Comparison of ENCODE assay signal across 8 mouse cellular contexts in genomic region chr2:158145528-158146065, GRCm38 (mm10). TPM values are rescaled to one million over a fixed set of nuclear protein-coding genes. Genes with fewer than 3 reads are reported as not detected.
DNase-seq lines count a peak whose midpoint lies in the region; ATAC-seq and TF ChIP-seq lines count a peak whose summit lies in the region.

No protein-coding gene starts in this region.

- WGBS in hindbrain, embryonic 10.5 days: 72% methylated on average over 5 of the region's 5 CpGs
- WGBS in hindbrain, embryonic 16.5 days: 76% methylated on average over 5 of the region's 5 CpGs
- WGBS in hindbrain, embryonic 11.5 days: 70% methylated on average over 5 of the region's 5 CpGs
- WGBS in lung, postnatal 0 days: 41% methylated on average over 5 of the region's 5 CpGs

- H3K4me2 ChIP-seq in hindbrain, embryonic 16.5 days (ENCODE audit: low read length): no peak overlapping the region; the same call in none of the 2 replicates
- peak overlapping the region; percentile 43; the same call in 1 of the 2 replicates for H3K4me2 ChIP-seq in hindbrain, embryonic 11.5 days (replicated peaks; ENCODE audit: low read depth, low read length)
- H3K4me2 ChIP-seq in lung, postnatal 0 days (replicated peaks; ENCODE audit: low read depth, low read length): peak overlapping the region; percentile 70

- H3K36me3 ChIP-seq in hindbrain, embryonic 10.5 days: no peaks in the 10 kb centered on the region
- no peaks in the 10 kb centered on the region for H3K36me3 ChIP-seq in hindbrain, embryonic 16.5 days (ENCODE audit: control insufficient read depth, insufficient read depth, low read length)
- no peaks in the 10 kb centered on the region for H3K36me3 ChIP-seq in hindbrain, embryonic 11.5 days (ENCODE audit: control insufficient read depth, insufficient read depth, low read length)
- H3K36me3 ChIP-seq in lung, postnatal 0 days (ENCODE audit: insufficient read depth, low read length): no peaks in the 10 kb centered on the region

- intact Hi-C loops in left cerebral cortex, postnatal 14 days (cut with DNase I): loop anchor here (5.0 kb wide), 1 partner anchor 38 kb away; no protein-coding TSS in a partner anchor

- H3K9me3 ChIP-seq in hindbrain, embryonic 10.5 days: no peaks in the 10 kb centered on the region; the same call in 1 of the 2 replicates
- no peaks in the 10 kb centered on the region for H3K9me3 ChIP-seq in hindbrain, embryonic 16.5 days (ENCODE audit: control insufficient read depth, low read length)
- no peaks in the 10 kb centered on the region for H3K9me3 ChIP-seq in hindbrain, embryonic 11.5 days (ENCODE audit: control insufficient read depth, low read length)
- H3K9me3 ChIP-seq in lung, postnatal 0 days (ENCODE audit: low read length): no peaks in the 10 kb centered on the region

- peak overlapping the region; percentile 82 for H3K27ac ChIP-seq in hindbrain, embryonic 10.5 days
- H3K27ac ChIP-seq in hindbrain, embryonic 16.5 days (ENCODE audit: low read depth, low read length): no peak overlapping the region
- no peak overlapping the region for H3K27ac ChIP-seq in hindbrain, embryonic 11.5 days (ENCODE audit: low read depth, low read length)
- peak overlapping the region; percentile 63 for H3K27ac ChIP-seq in lung, postnatal 0 days (ENCODE audit: low read length)

- no peak for TF ChIP-seq CTCF in lung, postnatal 0 days (IDR thresholded peaks at IDR 0.05)

- no peak overlapping the region for H3K9ac ChIP-seq in hindbrain, embryonic 16.5 days (ENCODE audit: low read depth, low read length)
- H3K9ac ChIP-seq in hindbrain, embryonic 11.5 days (ENCODE audit: low read depth, low read length): peak overlapping the region; percentile 35; the same call in 1 of the 2 replicates
- peak overlapping the region; percentile 55 for H3K9ac ChIP-seq in lung, postnatal 0 days (replicated peaks; ENCODE audit: low read depth)

- peaks cover 38% of the 10 kb centered on the region for H3K27me3 ChIP-seq in hindbrain, embryonic 10.5 days (ENCODE audit: insufficient read depth, poor library complexity, severe bottlenecking)
- no peaks in the 10 kb centered on the region; the same call in 1 of the 2 replicates for H3K27me3 ChIP-seq in hindbrain, embryonic 16.5 days (replicated peaks; ENCODE audit: control insufficient read depth, insufficient read depth, low read length)
- peaks cover 9% of the 10 kb centered on the region; the same call in 1 of the 2 replicates for H3K27me3 ChIP-seq in hindbrain, embryonic 11.5 days (ENCODE audit: control insufficient read depth, insufficient read depth, low read length)
- H3K27me3 ChIP-seq in lung, postnatal 0 days (replicated peaks; ENCODE audit: insufficient read depth, low read length): no peaks in the 10 kb centered on the region

- TF ChIP-seq EP300 in lung, postnatal 0 days (IDR thresholded peaks at IDR 0.05): no peak

- no peak for ATAC-seq in hindbrain, embryonic 16.5 days
- ATAC-seq in hindbrain, embryonic 11.5 days (ENCODE audit: low FRiP score): no peak
- 0 out of 2 replicates have a peak, but pooled peaks have one; percentile 4 for ATAC-seq in lung, postnatal 0 days
- no peak for ATAC-seq in activated CD4-positive, CD25-positive, alpha-beta regulatory T cell, adult 4 months

- DNase-seq in hindbrain, embryonic 10.5 days (ENCODE audit: low spot score): no peak
- peak; percentile 20 for DNase-seq in NIH3T3 (ENCODE audit: low read depth)
- DNase-seq in hindbrain, embryonic 11.5 days (ENCODE audit: low spot score): no peak
- peak; percentile 49 for DNase-seq in lung, postnatal 0 days (ENCODE audit: low spot score)
- DNase-seq in frontal cortex, postnatal 14 days (ENCODE audit: low spot score in 2 of 2): no peak
- DNase-seq in left cerebral cortex, postnatal 14 days (ENCODE audit: low spot score in 2 of 2): no peak

- H3K4me1 ChIP-seq in hindbrain, embryonic 10.5 days (replicated peaks): peaks cover 49% of the 10 kb centered on the region
- peaks cover 4% of the 10 kb centered on the region for H3K4me1 ChIP-seq in hindbrain, embryonic 16.5 days (ENCODE audit: control insufficient read depth, insufficient read depth, low read depth, low read length)
- H3K4me1 ChIP-seq in hindbrain, embryonic 11.5 days (replicated peaks; ENCODE audit: control insufficient read depth, insufficient read depth, low read length): no peaks in the 10 kb centered on the region
- peaks cover 38% of the 10 kb centered on the region for H3K4me1 ChIP-seq in lung, postnatal 0 days (ENCODE audit: insufficient read depth, low read depth, low read length)

- H3K4me3 ChIP-seq in hindbrain, embryonic 10.5 days: peak overlapping the region; percentile 55
- no peak overlapping the region for H3K4me3 ChIP-seq in hindbrain, embryonic 16.5 days (ENCODE audit: low read length)
- H3K4me3 ChIP-seq in hindbrain, embryonic 11.5 days (ENCODE audit: low read depth, low read length): no peak overlapping the region
- peak overlapping the region; percentile 51 for H3K4me3 ChIP-seq in lung, postnatal 0 days (ENCODE audit: low read depth, low read length)

RNA-seq across cellular contexts. Expression of gene Tgm2, which starts 0.6 kb away (rescaled TPM):
- 7.5 and 10.2 TPM in 2 replicates for polyA plus RNA-seq in hindbrain, embryonic 10.5 days (2016; fragmentation: Nextera tagmentation; extraction: Ambion mirVana)
- 7.9 and 11.4 TPM in 2 replicates for polyA plus RNA-seq in hindbrain, embryonic 16.5 days (2015; fragmentation: Nextera tagmentation; extraction: Ambion mirVana)
- 4.2 and 4.3 TPM in 2 replicates for polyA plus RNA-seq in hindbrain, embryonic 11.5 days (2014; fragmentation: Nextera tagmentation; extraction: Ambion mirVana)
- 97.0 TPM in 2 replicates for polyA plus RNA-seq in lung, postnatal 0 days (2015; fragmentation: Nextera tagmentation; extraction: Ambion mirVana)
- 1 to 10 TPM; 2.1 to 5.4 TPM for polyA plus RNA-seq in activated CD4-positive, CD25-positive, alpha-beta regulatory T cell, adult 4 months (2017; shearing (Covaris generic))
- total RNA-seq in left cerebral cortex, postnatal 14 days (2021): 1 to 10 TPM; 7.1 to 8.3 TPM

Comparison
In these comparisons a context has a peak if more than half of its experiments do, and no peak if none do; other contexts are left out.
1. H3K27ac ChIP-seq: peak in hindbrain, embryonic 10.5 days (single experiment) and lung, postnatal 0 days (single experiment); none in hindbrain, embryonic 16.5 days (single experiment) and hindbrain, embryonic 11.5 days (single experiment).
2. H3K4me3 ChIP-seq: peak in hindbrain, embryonic 10.5 days (single experiment) and lung, postnatal 0 days (single experiment); none in hindbrain, embryonic 16.5 days (single experiment) and hindbrain, embryonic 11.5 days (single experiment).
3. DNase-seq: peak in NIH3T3 (single experiment) and lung, postnatal 0 days (single experiment); none in hindbrain, embryonic 10.5 days (single experiment), hindbrain, embryonic 11.5 days (single experiment), frontal cortex, postnatal 14 days (0 of 2) and left cerebral cortex, postnatal 14 days (0 of 2).